Mouse (Mus musculus): ENCODE measurements around the gene Mthfsl. TPM values are rescaled to one million over a fixed set of nuclear protein-coding genes. Genes with fewer than 3 reads are reported as not detected.
"Not testable (repeated sequence)": the region's sequence is repeated elsewhere in the genome, so short reads cannot be mapped to it uniquely, and the experiment has no call there.

Mthfsl gene
- polyA plus RNA-seq, 1 experiment from 2014 or later = 42.9 TPM

- not testable (repeated sequence) for H3K4me3 ChIP-seq; H3K36me3 ChIP-seq; H3K9me3 ChIP-seq; ATAC-seq (ENCODE audit: low FRiP score, low read depth); H3K9ac ChIP-seq; H3K4me1 ChIP-seq; H3K27ac ChIP-seq; H3K4me2 ChIP-seq (replicated peaks); H3K27me3 ChIP-seq
Observed at GRCm38 (mm10) chr9:88658341-88658740, 61.8 kb downstream of the Mthfsl start.

- H3K4me2 ChIP-seq (replicated peaks); ATAC-seq (ENCODE audit: low FRiP score, low read depth); H3K4me3 ChIP-seq; H3K9me3 ChIP-seq; H3K27ac ChIP-seq; H3K36me3 ChIP-seq; H3K9ac ChIP-seq; H3K27me3 ChIP-seq; H3K4me1 ChIP-seq: not testable (repeated sequence)
- over 99% methylated on average over 13 of the region's 15 CpGs for WGBS
Observed at GRCm38 (mm10) chr9:88650742-88651141, 69.4 kb downstream of the Mthfsl start.

Other genes starting within 250 kb of the Mthfsl start
- 114 TPM in 2 replicates for gene Syncrip, start 237.7 kb downstream of the Mthfsl start, polyA plus RNA-seq (2015; fragmentation: Nextera tagmentation; extraction: Ambion mirVana)
- gene Zfp949, start 172.3 kb downstream of the Mthfsl start, polyA plus RNA-seq (2015; fragmentation: Nextera tagmentation; extraction: Ambion mirVana) = 14.7 and 15.5 TPM in 2 replicates
- gene Trim43a, start 139.4 kb downstream of the Mthfsl start, polyA plus RNA-seq (2015; fragmentation: Nextera tagmentation; extraction: Ambion mirVana) = 0.19 and 0.20 TPM in 2 replicates
- gene Bcl2a1d, start 11.6 kb upstream of the Mthfsl start, polyA plus RNA-seq (2015; fragmentation: Nextera tagmentation; extraction: Ambion mirVana) = 0.27 TPM in 1 of 2 replicates, not detected in the other
- 0.22 TPM in 1 of 2 replicates, not detected in the other for gene Trim43c, start 118.9 kb upstream of the Mthfsl start, polyA plus RNA-seq (2015; fragmentation: Nextera tagmentation; extraction: Ambion mirVana)
- not detected in 2 replicates for gene Bcl2a1a, start 236.6 kb upstream of the Mthfsl start, polyA plus RNA-seq (2015; fragmentation: Nextera tagmentation; extraction: Ambion mirVana)